Mouse (Mus musculus): Measurements from ENCODE around the gene Trh.

DNA sequence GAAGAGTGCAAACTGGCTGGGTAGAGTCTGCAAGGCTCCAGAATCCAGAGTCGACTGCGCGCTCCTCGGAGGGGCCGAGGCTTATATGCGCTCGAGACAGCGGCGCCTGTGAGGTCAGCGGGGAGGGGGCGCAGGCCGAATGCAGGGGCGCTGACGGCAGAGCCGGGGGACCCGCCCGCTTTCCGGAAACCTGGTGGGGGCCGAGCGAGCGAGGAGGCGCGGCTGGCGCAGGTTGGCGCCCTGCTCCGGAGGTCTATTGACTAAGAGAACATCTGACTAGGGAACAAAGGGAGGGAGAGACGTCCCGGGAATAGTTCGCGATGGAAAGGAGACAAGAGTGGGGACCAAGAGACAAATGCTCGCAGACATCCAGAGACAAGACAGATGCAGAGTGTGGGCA is at the start of gene Trh:
- no peak for TF ChIP-seq CTCF (IDR thresholded peaks at IDR 0.05; ENCODE audit: low read depth)
- no peak for TF ChIP-seq EP300 (IDR thresholded peaks at IDR 0.05; ENCODE audit: low read depth)
